Mouse (Mus musculus) heart, embryonic 15.5 days (tissue): ENCODE results near the gene H2-DMa. TPM values are rescaled to one million over a fixed set of nuclear protein-coding genes. Genes with fewer than 3 reads are reported as not detected.

Source experiments
- ATAC-seq: fragments of 200-750 bp; cut with Nextera tagmentation; replicated peaks from 2 replicates; pipeline ENCODE4 v1.8.0; 2017; ENCODE audit warnings: low read depth, moderate TSS enrichment; ENCODE audit not compliant: insufficient number of reproducible peaks, insufficient read depth, low FRiP score
- H3K27ac ChIP-seq: fragments of 300-500 bp; sonication (generic); 2 replicates; pipeline ENCODE4 v1.5.1; 2015; ENCODE audit warnings: mild to moderate bottlenecking, inconsistent platforms
- H3K27me3 ChIP-seq: fragments of 300-500 bp; sonication (generic); 2 replicates; pipeline ENCODE4 v1.6.1; 2015; ENCODE audit warnings: inconsistent platforms
- H3K36me3 ChIP-seq: fragments of 300-500 bp; sonication (generic); 2 replicates; pipeline ENCODE4 v1.6.1; 2015; ENCODE audit warnings: mild to moderate bottlenecking, inconsistent platforms
- H3K4me1 ChIP-seq: fragments of 300-500 bp; sonication (generic); replicated peaks from 2 replicates; pipeline ENCODE4 v1.6.1; 2015; ENCODE audit warnings: inconsistent platforms
- H3K4me2 ChIP-seq: fragments of 300-500 bp; sonication (generic); 2 replicates; pipeline ENCODE4 v1.6.1; 2015; ENCODE audit warnings: inconsistent platforms, mild to moderate bottlenecking, moderate library complexity
- H3K4me3 ChIP-seq: fragments of 300-500 bp; sonication (generic); 2 replicates; pipeline ENCODE4 v1.5.1; 2015; ENCODE audit warnings: mild to moderate bottlenecking, inconsistent platforms
- H3K9ac ChIP-seq: fragments of 300-500 bp; sonication (generic); 2 replicates; pipeline ENCODE4 v1.6.1; 2015; ENCODE audit warnings: mild to moderate bottlenecking, inconsistent platforms
- H3K9me3 ChIP-seq: fragments of 300-500 bp; sonication (generic); replicated peaks from 2 replicates; pipeline ENCODE4 v1.6.1; 2016; ENCODE audit warnings: inconsistent platforms
- WGBS: fragments of 180-500 bp; shearing (Covaris S2); methylation state at CpG from one replicate; pipeline ENCODE4 v1.1.7; 2015; ENCODE audit warnings: mixed read lengths; 5-methylcytosine and 5-hydroxymethylcytosine counted together
- polyA plus RNA-seq: library from polyadenylated mRNA; unstranded; fragments of >200 nt; fragmentation: Nextera tagmentation; extraction: Ambion mirVana; gene quantifications from 2 replicates; pipeline ENCODE4 v1.2.1, GENCODE M21; 2015

Gene H2-DMa
- polyA plus RNA-seq, 1 experiment from 2014 or later = 6.0 TPM

DNA sequence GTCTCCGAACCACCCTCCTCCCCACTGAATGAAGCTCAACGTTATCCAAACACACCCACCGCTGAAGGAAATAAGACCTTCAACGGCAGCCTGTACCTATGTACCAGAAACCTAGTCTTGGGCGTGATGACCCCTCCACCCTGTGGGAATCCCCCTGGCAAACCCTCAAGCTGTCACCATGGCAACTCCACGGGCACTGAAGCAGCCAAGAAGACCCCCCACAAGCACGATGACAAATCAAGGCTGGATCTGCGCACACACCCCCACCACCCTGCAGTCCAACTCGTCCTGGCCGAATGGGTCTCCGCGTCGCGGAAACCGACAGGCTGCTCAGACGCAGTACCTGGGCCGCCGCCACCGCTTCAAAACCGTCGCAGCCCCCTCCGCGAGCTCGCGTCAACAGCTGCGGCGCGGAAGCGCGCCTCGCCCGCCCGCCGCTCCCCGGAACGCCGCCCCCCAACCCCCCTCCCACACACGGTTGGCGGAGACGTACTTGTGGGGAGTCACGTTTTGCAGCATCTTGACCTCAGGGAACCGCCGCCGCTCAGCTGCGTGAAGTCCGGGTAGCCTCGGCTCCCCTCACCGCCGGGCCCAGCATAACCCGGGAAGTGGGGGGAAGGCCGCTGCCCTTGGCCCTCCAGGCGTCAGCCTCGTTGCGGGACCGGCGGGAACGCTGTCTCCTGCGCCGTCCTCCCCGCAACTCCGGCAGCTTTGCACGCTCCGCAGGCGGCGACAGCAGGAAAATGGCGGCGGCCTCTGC lies 1.0 kb upstream of the H2-DMa start:
- Histone ChIP-seq H3K27ac (peak overlapping the region; percentile 72), H3K4me1 (peaks cover 29% of the 10 kb centered on the region), H3K36me3 (peaks cover 40% of the 10 kb centered on the region), H3K9ac (peak overlapping the region; percentile 84), H3K27me3 (no peaks in the 10 kb centered on the region), H3K9me3 (no peaks in the 10 kb centered on the region), H3K4me2 (peak overlapping the region; percentile 86), H3K4me3 (peak overlapping the region; percentile 82)
- under 1% methylated on average over 67 of the region's 67 CpGs for whole genome bisulfite sequencing
- ATAC-seq = no peak

DNA sequence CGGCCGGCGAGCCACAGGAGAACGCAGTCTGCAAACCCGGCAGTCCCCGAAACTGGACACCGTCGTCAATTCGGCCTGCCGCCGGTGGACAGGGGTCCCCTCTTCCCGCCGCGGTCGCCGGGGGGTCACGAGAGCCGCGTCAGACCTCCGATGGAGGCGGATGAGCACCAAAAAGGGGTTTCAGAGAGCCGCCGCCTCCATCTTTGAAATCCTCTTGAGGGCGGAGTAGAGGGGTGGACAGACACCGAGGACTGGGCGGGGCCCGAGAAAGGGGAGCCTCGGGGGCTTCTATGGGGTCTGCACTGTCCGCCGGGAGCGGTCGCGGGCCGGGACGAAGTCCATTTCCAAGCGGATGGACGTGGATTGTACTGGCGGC lies 480 bp upstream of the H2-DMa start:
- Histone ChIP-seq H3K27ac (peak overlapping the region; percentile 72), H3K27me3 (no peaks in the 10 kb centered on the region), H3K4me3 (peak overlapping the region; percentile 82), H3K36me3 (peaks cover 34% of the 10 kb centered on the region), H3K4me2 (peak overlapping the region; percentile 86), H3K9me3 (no peaks in the 10 kb centered on the region), H3K4me1 (peaks cover 34% of the 10 kb centered on the region), H3K9ac (peak overlapping the region; percentile 84)
- no peak for ATAC-seq
- WGBS = under 1% methylated on average over 38 of the region's 38 CpGs

DNA sequence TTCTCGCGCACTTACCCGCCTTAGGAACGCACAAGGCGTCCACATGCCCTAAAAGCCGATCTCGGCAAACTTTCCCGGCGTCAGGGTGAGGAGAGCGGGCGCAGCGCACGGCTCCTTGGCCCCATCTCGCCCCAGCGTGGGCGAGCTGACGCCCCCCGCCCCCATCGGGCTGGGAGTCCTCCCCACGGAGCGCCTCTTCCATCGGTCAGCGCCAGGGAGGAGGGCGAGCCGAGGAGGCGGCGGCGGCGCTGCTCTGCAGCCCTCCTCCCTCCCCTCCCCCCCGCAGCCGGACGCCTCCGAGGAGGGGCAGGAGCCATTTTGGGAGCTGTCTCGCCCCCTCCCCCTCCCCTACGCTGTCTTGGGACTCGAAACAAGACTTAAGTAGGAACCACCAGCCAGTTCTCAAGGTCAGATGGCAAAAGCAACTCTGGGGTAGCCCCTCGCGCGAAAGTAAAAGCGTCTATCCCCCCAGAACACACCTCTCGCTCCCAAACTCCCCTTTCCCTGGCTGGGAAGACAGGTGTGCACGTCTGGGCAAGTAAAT lies 911 bp downstream of the H2-DMa start:
- peak overlapping the region; percentile 84 for H3K4me2 ChIP-seq

DNA sequence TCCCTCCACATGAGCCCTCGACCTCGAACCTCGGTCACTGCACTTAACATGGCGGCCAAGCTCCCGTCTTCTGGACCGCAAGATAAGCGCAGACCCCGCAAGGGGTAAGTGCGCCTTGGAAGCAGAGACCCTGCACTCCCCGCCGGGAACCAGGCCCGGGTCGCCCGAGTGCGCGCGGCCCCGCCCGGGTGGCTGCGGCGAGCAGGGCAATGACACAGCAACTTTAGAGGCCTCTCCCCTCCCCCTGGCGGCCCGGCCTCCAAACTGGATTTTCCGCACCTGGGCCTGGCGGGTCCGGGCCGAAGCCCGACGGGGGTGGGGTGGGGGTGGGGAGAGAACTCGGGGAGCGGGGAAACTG lies 1.5 kb downstream of the H2-DMa start:
- peak overlapping the region; percentile 96 for H3K9ac ChIP-seq
- peaks cover 15% of the 10 kb centered on the region for H3K36me3 ChIP-seq
- no peaks in the 10 kb centered on the region for H3K27me3 ChIP-seq
- no peaks in the 10 kb centered on the region for H3K9me3 ChIP-seq
- peak; percentile 8 for ATAC-seq
- H3K27ac ChIP-seq = peak overlapping the region; percentile 100
- peak overlapping the region; percentile 84 for H3K4me2 ChIP-seq
- WGBS = under 1% methylated on average over 28 of the region's 31 CpGs
- peak overlapping the region; percentile 82 for H3K4me3 ChIP-seq
- peaks cover 32% of the 10 kb centered on the region for H3K4me1 ChIP-seq

More for the DNA sequence above, 911 bp downstream of the H2-DMa start:
- Histone ChIP-seq H3K9ac (peak overlapping the region; percentile 96), H3K4me3 (peak overlapping the region; percentile 82), H3K9me3 (no peaks in the 10 kb centered on the region), H3K4me1 (peaks cover 36% of the 10 kb centered on the region), H3K27ac (peak overlapping the region; percentile 100), H3K36me3 (peaks cover 21% of the 10 kb centered on the region), H3K27me3 (no peaks in the 10 kb centered on the region)
- 0% methylated on average over 38 of the region's 42 CpGs for WGBS
- peak; percentile 18 for ATAC-seq

DNA sequence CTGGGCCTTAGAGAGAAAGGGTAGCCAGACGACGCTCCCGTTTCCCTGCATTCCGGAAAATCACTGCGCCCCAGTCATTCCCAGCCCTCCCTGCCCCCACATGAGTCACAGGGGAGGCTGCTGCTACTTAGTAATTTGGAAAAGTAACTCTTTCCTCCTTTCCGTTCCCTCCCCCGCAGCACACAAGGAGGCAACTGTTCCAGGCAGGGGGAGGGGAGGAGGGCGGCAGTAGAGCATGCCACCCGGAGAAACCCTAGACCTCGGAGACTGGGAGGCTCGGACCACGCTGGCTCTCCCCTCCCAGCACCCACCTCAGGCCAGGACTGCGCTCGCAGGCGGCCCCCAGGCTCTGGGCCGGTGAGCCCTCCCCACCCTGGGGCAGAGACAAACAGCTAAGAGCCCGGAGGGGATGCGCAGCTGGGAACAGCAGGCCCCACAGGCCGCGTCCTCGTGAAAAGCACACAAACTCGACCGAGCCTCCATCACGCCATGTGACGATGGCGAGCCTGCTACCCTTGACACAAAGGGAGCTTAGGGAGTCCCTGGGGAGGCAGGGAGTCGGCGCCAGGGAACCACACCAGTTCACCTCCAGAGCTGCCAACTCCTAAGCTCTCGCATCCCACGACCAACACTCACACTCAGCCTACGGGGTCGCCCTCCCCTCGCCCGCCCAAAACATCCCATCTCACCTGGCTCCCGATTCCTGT lies 2.0 kb downstream of the H2-DMa start:
- Histone ChIP-seq H3K9me3 (no peaks in the 10 kb centered on the region), H3K4me3 (peak overlapping the region; percentile 82), H3K27me3 (no peaks in the 10 kb centered on the region), H3K27ac (peak overlapping the region; percentile 100), H3K4me1 (peaks cover 29% of the 10 kb centered on the region), H3K36me3 (peaks cover 11% of the 10 kb centered on the region), H3K9ac (peak overlapping the region; percentile 96), H3K4me2 (peak overlapping the region; percentile 84)
- ATAC-seq = peak; percentile 33
- 0% methylated on average over 29 of the region's 35 CpGs for WGBS

DNA sequence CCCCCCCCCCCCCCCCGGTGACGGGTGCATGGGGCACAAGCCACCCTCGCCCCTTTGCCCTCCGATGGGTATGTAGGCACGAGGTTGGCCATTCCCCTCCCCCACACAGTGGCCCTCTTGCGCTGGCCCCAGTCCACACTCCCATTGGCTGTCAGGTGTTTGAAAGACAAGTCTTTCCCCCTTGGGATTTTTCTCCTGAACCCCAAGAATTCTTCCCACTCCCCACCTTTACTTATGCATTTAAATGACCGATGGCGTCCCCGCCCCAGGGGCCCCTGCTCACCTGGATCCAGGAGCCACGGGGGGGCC lies 2.5 kb downstream of the H2-DMa start:
- Histone ChIP-seq H3K27me3 (no peaks in the 10 kb centered on the region), H3K9me3 (no peaks in the 10 kb centered on the region), H3K4me3 (peak overlapping the region; percentile 82), H3K9ac (peak overlapping the region; percentile 96), H3K27ac (peak overlapping the region; percentile 100), H3K36me3 (peaks cover 6% of the 10 kb centered on the region), H3K4me1 (peaks cover 29% of the 10 kb centered on the region), H3K4me2 (peak overlapping the region; percentile 84)
- no peak for ATAC-seq
- 2% methylated on average over 10 of the region's 10 CpGs for WGBS

DNA sequence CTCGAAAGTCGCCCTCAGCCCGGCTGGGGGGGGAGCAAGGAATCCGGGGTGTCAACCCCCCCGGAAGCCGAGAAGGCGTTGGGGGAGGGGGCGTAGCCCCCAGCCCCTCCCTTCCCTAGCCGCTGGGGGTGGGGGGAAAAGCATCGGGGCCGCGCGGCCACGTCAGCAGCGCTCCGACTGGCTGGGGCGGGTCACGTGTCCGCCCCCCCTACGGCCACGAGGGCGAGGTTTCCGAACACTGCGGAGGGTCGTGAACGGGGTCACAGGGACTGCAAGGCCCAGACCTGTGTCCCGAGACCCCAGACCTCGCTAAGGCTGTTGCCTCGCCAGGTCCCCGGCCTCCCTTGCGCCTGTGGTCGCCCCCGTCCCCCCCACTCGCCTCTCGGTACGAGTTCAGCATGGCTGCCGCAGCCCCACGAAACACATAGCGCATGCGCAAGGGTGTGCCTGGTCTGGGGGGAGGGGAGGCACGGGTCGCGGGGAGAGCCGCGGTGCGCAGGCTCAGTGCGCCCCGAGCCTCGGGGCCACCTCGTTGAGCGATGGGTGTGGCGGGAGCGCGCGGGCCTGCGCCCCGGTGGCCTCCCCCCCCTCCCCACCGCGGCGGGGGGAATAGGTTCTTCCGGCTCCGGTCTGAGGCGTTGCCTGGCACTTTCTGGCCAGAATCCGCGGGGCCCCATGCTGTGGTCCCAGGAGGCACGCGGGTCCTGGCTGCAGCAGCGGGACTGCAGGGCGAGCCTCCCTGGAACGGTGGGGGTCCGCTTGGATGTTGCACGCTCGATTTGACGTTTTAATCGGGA lies 3.0 kb downstream of the H2-DMa start, which contains the start of gene Brd2:
Brd2 (minus strand) TSS at position 447 of the 797 bp plus-strand sequence.
- Histone ChIP-seq H3K9me3 (no peaks in the 10 kb centered on the region), H3K27ac (peak within 1 kb of the TSS; percentile 100), H3K9ac (peak within 1 kb of the TSS; percentile 96), H3K4me2 (peak within 1 kb of the TSS; percentile 84), H3K4me1 (peaks cover 29% of the 10 kb centered on the region), H3K36me3 (peaks cover under 1% of the 10 kb centered on the region; the same call in 1 of the 2 replicates), H3K27me3 (no peaks in the 10 kb centered on the region), H3K4me3 (peak within 1 kb of the TSS; percentile 82)
- ATAC-seq = peak; percentile 64
- under 1% methylated on average over 72 of the region's 75 CpGs for WGBS

DNA sequence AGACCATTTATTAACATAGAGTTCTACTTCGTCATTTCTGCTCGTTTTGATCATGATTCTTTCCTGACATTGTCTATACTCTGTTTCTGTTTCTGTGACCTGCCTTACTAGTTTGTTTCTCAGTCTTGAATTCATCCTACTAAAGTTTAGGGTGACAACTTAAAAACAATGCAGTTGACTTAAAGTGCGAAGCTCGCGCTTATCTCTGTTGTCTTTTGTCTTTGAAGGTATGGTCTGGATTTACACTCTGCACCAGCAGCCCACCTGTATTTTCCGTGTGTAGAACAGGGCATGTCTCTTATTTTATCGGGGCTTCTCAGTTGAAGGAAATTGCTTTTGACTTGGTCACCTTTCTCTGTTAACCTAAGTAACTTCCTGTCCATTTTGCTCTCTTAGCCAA lies 3.8 kb downstream of the H2-DMa start:
- no peaks in the 10 kb centered on the region for H3K36me3 ChIP-seq
- peak overlapping the region; percentile 82 for H3K4me3 ChIP-seq
- peaks cover 36% of the 10 kb centered on the region for H3K4me1 ChIP-seq
- H3K27ac ChIP-seq = peak overlapping the region; percentile 100
- H3K4me2 ChIP-seq = peak overlapping the region; percentile 84
- no peak for ATAC-seq
- no peaks in the 10 kb centered on the region for H3K27me3 ChIP-seq
- WGBS = 1% methylated on average over 7 of the region's 7 CpGs
- H3K9ac ChIP-seq = peak overlapping the region; percentile 96
- no peaks in the 10 kb centered on the region for H3K9me3 ChIP-seq

DNA sequence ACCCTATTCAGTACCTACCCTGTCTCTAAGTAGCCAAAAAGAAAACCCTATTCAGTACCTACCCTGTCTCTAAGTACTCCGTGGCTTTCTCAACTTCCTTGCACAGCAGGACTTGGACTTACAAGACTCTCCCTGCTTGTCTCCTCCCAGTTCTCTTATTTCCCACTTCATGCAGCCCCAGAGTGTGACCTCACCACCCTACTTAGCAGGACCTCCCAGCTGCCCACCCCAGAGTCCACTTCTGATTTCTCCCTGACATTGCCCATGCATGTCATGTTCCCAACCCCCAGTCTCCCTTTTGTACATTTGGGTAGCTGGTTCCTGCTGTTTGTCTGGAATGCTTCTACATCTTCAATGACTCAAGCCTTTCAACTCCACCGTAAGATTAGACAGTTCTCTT lies 4.2 kb downstream of the H2-DMa start:
- Histone ChIP-seq H3K4me1 (peaks cover 39% of the 10 kb centered on the region), H3K4me3 (peak overlapping the region; percentile 82), H3K27me3 (no peaks in the 10 kb centered on the region), H3K9ac (peak overlapping the region; percentile 96), H3K9me3 (no peaks in the 10 kb centered on the region), H3K4me2 (peak overlapping the region; percentile 84), H3K36me3 (no peaks in the 10 kb centered on the region), H3K27ac (peak overlapping the region; percentile 100)
- 3% methylated on average over 2 of the region's 2 CpGs for WGBS
- no peak for ATAC-seq

DNA sequence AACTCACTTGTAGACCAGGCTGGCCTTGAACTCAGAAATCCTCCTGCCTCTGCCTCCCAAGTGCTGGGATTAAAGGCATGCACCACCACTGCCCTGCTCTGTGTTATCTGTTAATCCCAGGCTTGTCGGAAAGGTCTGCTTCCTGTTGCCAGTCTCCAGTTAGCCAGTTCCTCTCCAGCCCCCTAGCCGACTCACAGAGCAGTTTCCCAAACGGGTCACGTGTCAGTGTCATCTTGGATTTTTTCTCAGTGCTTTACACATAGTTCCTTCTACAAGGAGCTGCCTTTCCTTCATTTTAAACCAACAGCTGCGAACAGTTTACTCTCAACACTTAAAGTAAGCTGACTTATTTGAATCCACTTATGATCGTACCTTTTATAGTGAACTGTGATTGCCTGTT lies 5.3 kb downstream of the H2-DMa start:
- no peak overlapping the region for H3K4me3 ChIP-seq
- no peak overlapping the region for H3K27ac ChIP-seq
- WGBS = 63% methylated on average over 6 of the region's 6 CpGs
- H3K4me2 ChIP-seq = peak overlapping the region; percentile 84; the same call in 1 of the 2 replicates
- ATAC-seq = no peak
- no peaks in the 10 kb centered on the region for H3K27me3 ChIP-seq
- H3K4me1 ChIP-seq = peaks cover 48% of the 10 kb centered on the region
- no peak overlapping the region for H3K9ac ChIP-seq
- H3K36me3 ChIP-seq = no peaks in the 10 kb centered on the region
- H3K9me3 ChIP-seq = no peaks in the 10 kb centered on the region
